Comparison of ENCODE assay signal across 20 mouse cellular contexts in genomic region chr4:115497466-115497865, GRCm38 (mm10). TPM values are rescaled to one million over a fixed set of nuclear protein-coding genes. Genes with fewer than 3 reads are reported as not detected.
"Had no signal": no experiment of that assay in that cellular context is flagged by ENCODE, and none has a peak within 500 bp of the region (broad histone marks: within the 10 kb centered on the region; RNA-seq: fewer than 3 reads in every experiment).

No protein-coding gene starts in this region.

- H3K36me3 ChIP-seq: intestine, embryonic 15.5 days; limb, embryonic 15.5 days; neural tube, embryonic 15.5 days had no signal

- H3K4me3 ChIP-seq: intestine, embryonic 15.5 days; limb, embryonic 15.5 days; myocyte; neural tube, embryonic 15.5 days had no signal

- H3K9ac ChIP-seq: intestine, embryonic 15.5 days; limb, embryonic 15.5 days; neural tube, embryonic 15.5 days had no signal

- DNase-seq: layer of hippocampus, postnatal 36 days; lung, adult 2 months; lung, postnatal 36 days; midbrain, embryonic 14.5 days; right cerebral cortex, adult 18-20 months; right cerebral cortex, postnatal 25 days; thymus, postnatal 4 days had no signal

- H3K4me1 ChIP-seq: intestine, embryonic 15.5 days; limb, embryonic 15.5 days; neural tube, embryonic 15.5 days had no signal

- H3K9me3 ChIP-seq: intestine, embryonic 15.5 days; limb, embryonic 15.5 days; neural tube, embryonic 15.5 days had no signal

- H3K4me2 ChIP-seq: intestine, embryonic 15.5 days; limb, embryonic 15.5 days; neural tube, embryonic 15.5 days had no signal

- ATAC-seq: intestine, embryonic 15.5 days; lung, postnatal 0 days had no signal

- H3K27me3 ChIP-seq: intestine, embryonic 15.5 days; limb, embryonic 15.5 days; neural tube, embryonic 15.5 days had no signal

- H3K27ac ChIP-seq: intestine, embryonic 15.5 days; kidney, postnatal 0 days; limb, embryonic 15.5 days; neural tube, embryonic 15.5 days; stomach, postnatal 0 days had no signal

RNA-seq across cellular contexts. Expression of gene Cyp4a14, which starts 1.5 kb away (rescaled TPM):
- total RNA-seq: layer of hippocampus, postnatal 36 days; left cerebral cortex, adult 8-10 months; left cerebral cortex, postnatal 25 days; megakaryocyte progenitor cell, adult 5-6 weeks had no signal
- polyA plus RNA-seq: intestine, embryonic 15.5 days; limb, embryonic 11.5 days; limb, embryonic 15.5 days; lung, adult 2 months; midbrain, embryonic 14.5 days; myocyte; neural tube, embryonic 11.5 days; neural tube, embryonic 15.5 days; small intestine, adult 2 months had no signal

RNA-seq across cellular contexts. Expression of gene Cyp4a10, which starts 20.6 kb away (rescaled TPM):
- total RNA-seq: layer of hippocampus, postnatal 36 days; left cerebral cortex, adult 8-10 months; left cerebral cortex, postnatal 25 days; megakaryocyte progenitor cell, adult 5-6 weeks had no signal
- polyA plus RNA-seq: limb, embryonic 11.5 days; limb, embryonic 15.5 days; midbrain, embryonic 14.5 days; myocyte; neural tube, embryonic 11.5 days; neural tube, embryonic 15.5 days; small intestine, adult 2 months had no signal

RNA-seq across cellular contexts. Expression of gene Cyp4a30b, which starts 45.1 kb away (rescaled TPM):
- total RNA-seq: layer of hippocampus, postnatal 36 days; left cerebral cortex, adult 8-10 months; left cerebral cortex, postnatal 25 days; megakaryocyte progenitor cell, adult 5-6 weeks had no signal
- polyA plus RNA-seq: intestine, embryonic 15.5 days; limb, embryonic 11.5 days; limb, embryonic 15.5 days; lung, adult 2 months; lung, postnatal 0 days; midbrain, embryonic 14.5 days; myocyte; neural tube, embryonic 11.5 days; neural tube, embryonic 15.5 days; small intestine, adult 2 months; stomach, postnatal 0 days had no signal
